Mouse (Mus musculus): Measurements from ENCODE around the gene Pcgf3. TPM values are rescaled to one million over a fixed set of nuclear protein-coding genes. Genes with fewer than 3 reads are reported as not detected.

Pcgf3 gene
- polyA plus RNA-seq, 1 experiment from 2014 or later, result 15.3 TPM

GRCm38 (mm10) chr5:108520153-108520552, 59.1 kb downstream of the Pcgf3 start:
- Histone ChIP-seq H3K27me3 (replicated peaks) (no peaks in the 10 kb centered on the region), H3K9ac (no peak overlapping the region), H3K9me3 (no peaks in the 10 kb centered on the region), H3K4me1 (no peaks in the 10 kb centered on the region), H3K4me2 (no peak overlapping the region), H3K36me3 (no peaks in the 10 kb centered on the region), H3K4me3 (no peak overlapping the region), H3K27ac (replicated peaks) (no peak overlapping the region)
- 73% methylated on average over 7 of the region's 7 CpGs for WGBS
- ATAC-seq (ENCODE audit: extremely low read depth, insufficient number of reproducible peaks, low FRiP score, low TSS enrichment), result no peak

- Histone ChIP-seq H3K4me2 (no peak overlapping the region), H3K4me3 (no peak overlapping the region), H3K27ac (replicated peaks) (no peak overlapping the region), H3K27me3 (replicated peaks) (no peaks in the 10 kb centered on the region), H3K9me3 (no peaks in the 10 kb centered on the region), H3K9ac (no peak overlapping the region), H3K36me3 (no peaks in the 10 kb centered on the region), H3K4me1 (no peaks in the 10 kb centered on the region)
- 60% methylated on average over 2 of the region's 2 CpGs for WGBS
- ATAC-seq (ENCODE audit: extremely low read depth, insufficient number of reproducible peaks, low FRiP score, low TSS enrichment), result no peak
Measured at GRCm38 (mm10) chr5:108521016-108521415, 60.0 kb downstream of the Pcgf3 start.

GRCm38 (mm10) chr5:108521896-108522295, 60.9 kb downstream of the Pcgf3 start:
- Histone ChIP-seq H3K4me1 (no peaks in the 10 kb centered on the region), H3K4me3 (no peak overlapping the region), H3K36me3 (no peaks in the 10 kb centered on the region), H3K9ac (no peak overlapping the region), H3K9me3 (no peaks in the 10 kb centered on the region), H3K4me2 (no peak overlapping the region), H3K27ac (replicated peaks) (no peak overlapping the region), H3K27me3 (replicated peaks) (no peaks in the 10 kb centered on the region)
- 61% methylated on average over 3 of the region's 3 CpGs for WGBS
- ATAC-seq (ENCODE audit: extremely low read depth, insufficient number of reproducible peaks, low FRiP score, low TSS enrichment), result no peak

- WGBS, result 72% methylated on average over 3 of the region's 3 CpGs
Measured at GRCm38 (mm10) chr5:108522597-108522996, 61.6 kb downstream of the Pcgf3 start.

DNA sequence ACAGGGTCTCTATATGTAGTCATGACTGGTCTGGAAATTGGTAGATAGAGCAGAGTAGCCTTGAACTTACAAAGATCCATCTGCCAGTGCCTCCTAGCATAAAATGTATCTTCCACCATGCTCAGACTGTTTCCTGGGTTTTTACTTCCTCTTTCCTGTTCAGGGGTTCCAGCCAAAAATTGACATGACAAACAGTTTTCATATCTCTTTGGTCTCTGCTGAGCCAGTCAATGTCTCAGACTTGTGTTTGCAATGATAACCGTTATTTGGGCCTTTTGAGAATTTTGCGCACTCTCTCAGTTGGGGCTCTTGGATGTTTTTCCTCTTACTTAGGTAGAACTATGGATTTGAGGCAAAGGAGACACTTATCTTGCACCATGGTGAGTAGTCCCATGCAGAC, 73.2 kb downstream of the Pcgf3 start:
- Histone ChIP-seq H3K9ac (no peak overlapping the region), H3K4me2 (no peak overlapping the region), H3K36me3 (no peaks in the 10 kb centered on the region), H3K27ac (replicated peaks) (no peak overlapping the region), H3K4me1 (no peaks in the 10 kb centered on the region), H3K9me3 (peaks cover 13% of the 10 kb centered on the region; the same call in 1 of the 2 replicates), H3K27me3 (replicated peaks) (no peaks in the 10 kb centered on the region), H3K4me3 (no peak overlapping the region)
- 90% methylated on average over 2 of the region's 2 CpGs for WGBS
- no peak for ATAC-seq (ENCODE audit: extremely low read depth, insufficient number of reproducible peaks, low FRiP score, low TSS enrichment)

More at GRCm38 (mm10) chr5:108522597-108522996, 61.6 kb downstream of the Pcgf3 start:
- no peaks in the 10 kb centered on the region for H3K9me3 ChIP-seq
- H3K4me2 ChIP-seq, result no peak overlapping the region
- no peaks in the 10 kb centered on the region for H3K27me3 ChIP-seq (replicated peaks)
- no peak overlapping the region for H3K9ac ChIP-seq
- no peak for ATAC-seq (ENCODE audit: extremely low read depth, insufficient number of reproducible peaks, low FRiP score, low TSS enrichment)
- no peaks in the 10 kb centered on the region for H3K36me3 ChIP-seq
- no peak overlapping the region for H3K4me3 ChIP-seq
- H3K4me1 ChIP-seq, result no peaks in the 10 kb centered on the region
- no peak overlapping the region for H3K27ac ChIP-seq (replicated peaks)

DNA sequence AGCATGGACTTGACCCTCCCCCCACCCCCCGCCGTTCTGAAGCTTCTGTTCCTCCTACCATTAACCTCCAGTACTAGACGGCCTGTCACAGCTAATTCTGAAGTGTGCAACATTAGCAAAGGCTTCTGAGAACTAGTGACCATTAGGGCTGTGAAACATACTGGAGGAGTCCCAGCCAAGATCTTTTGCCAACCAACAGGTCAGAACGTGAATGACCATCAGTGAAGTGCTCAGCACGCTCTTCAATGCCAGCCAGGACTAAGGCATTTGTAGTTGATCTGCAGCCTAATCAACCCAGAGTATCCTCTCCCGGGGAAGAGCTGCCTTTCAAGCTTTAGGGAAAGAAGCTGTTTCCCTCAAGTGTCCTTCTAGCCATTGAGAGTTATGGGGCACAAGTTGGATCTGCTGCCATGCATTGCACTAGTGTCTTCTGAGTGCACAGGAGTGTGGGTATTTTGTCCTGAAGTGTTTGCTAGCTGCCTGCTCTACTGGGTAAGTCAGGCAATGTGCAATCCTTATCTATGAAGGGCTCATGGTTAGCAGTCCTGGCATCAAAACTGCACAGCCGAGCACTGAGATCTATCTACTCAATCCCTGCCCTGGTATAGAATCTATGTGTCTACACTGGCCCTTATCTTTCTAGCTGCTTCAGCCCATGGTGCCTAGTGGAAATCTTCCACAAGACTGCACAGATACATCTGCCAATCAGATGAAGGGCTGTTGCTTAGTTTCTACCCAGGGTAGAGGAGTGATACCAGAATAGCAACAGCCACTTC, 82.7 kb downstream of the Pcgf3 start:
- ATAC-seq (ENCODE audit: extremely low read depth, insufficient number of reproducible peaks, low FRiP score, low TSS enrichment), result no peak

GRCm38 (mm10) chr5:108547636-108548035, 86.6 kb downstream of the Pcgf3 start:
- H3K4me3 ChIP-seq, result no peak overlapping the region
- H3K4me1 ChIP-seq, result peaks cover 13% of the 10 kb centered on the region
- peaks cover 55% of the 10 kb centered on the region for H3K27me3 ChIP-seq (replicated peaks)
- H3K36me3 ChIP-seq, result no peaks in the 10 kb centered on the region
- no peak for ATAC-seq (ENCODE audit: extremely low read depth, insufficient number of reproducible peaks, low FRiP score, low TSS enrichment)
- H3K27ac ChIP-seq (replicated peaks), result no peak overlapping the region
- no peak overlapping the region for H3K4me2 ChIP-seq
- WGBS, result 82% methylated on average over 5 of the region's 5 CpGs
- no peak overlapping the region for H3K9ac ChIP-seq
- H3K9me3 ChIP-seq, result no peaks in the 10 kb centered on the region

More for the DNA sequence above, 82.7 kb downstream of the Pcgf3 start:
- WGBS, result 59% methylated on average over 7 of the region's 7 CpGs
- Histone ChIP-seq H3K27ac (replicated peaks) (no peak overlapping the region), H3K4me3 (no peak overlapping the region), H3K4me2 (no peak overlapping the region), H3K27me3 (replicated peaks) (peaks cover 16% of the 10 kb centered on the region), H3K36me3 (no peaks in the 10 kb centered on the region), H3K4me1 (no peaks in the 10 kb centered on the region), H3K9ac (no peak overlapping the region), H3K9me3 (no peaks in the 10 kb centered on the region)

DNA sequence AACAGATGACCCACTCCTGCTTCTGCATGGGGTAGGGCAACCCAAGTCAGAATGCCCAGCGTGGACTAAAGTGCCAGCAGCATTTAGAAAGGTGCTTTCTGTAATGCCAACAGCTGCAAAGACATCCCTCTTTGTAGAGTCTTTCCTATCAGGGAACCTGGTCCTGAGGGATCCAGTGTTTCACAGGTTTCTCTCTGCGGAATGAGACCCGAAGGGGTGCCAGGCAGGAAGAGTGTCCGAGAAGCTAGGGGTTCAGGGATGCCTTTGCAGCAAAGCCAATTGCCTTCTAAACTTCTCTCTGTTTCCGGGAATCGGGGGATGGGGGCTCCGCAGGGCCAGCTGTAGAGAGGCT, 88.1 kb downstream of the Pcgf3 start:
- 11% methylated on average over 7 of the region's 7 CpGs for WGBS
- no peak overlapping the region for H3K27ac ChIP-seq (replicated peaks)
- H3K27me3 ChIP-seq (replicated peaks), result peaks cover 58% of the 10 kb centered on the region
- peak overlapping the region; percentile 75 for H3K4me2 ChIP-seq
- H3K36me3 ChIP-seq, result no peaks in the 10 kb centered on the region
- H3K9ac ChIP-seq, result no peak overlapping the region
- no peak for ATAC-seq (ENCODE audit: extremely low read depth, insufficient number of reproducible peaks, low FRiP score, low TSS enrichment)
- H3K4me3 ChIP-seq, result peak overlapping the region; percentile 46
- peaks cover 13% of the 10 kb centered on the region for H3K4me1 ChIP-seq
- H3K9me3 ChIP-seq, result no peaks in the 10 kb centered on the region

DNA sequence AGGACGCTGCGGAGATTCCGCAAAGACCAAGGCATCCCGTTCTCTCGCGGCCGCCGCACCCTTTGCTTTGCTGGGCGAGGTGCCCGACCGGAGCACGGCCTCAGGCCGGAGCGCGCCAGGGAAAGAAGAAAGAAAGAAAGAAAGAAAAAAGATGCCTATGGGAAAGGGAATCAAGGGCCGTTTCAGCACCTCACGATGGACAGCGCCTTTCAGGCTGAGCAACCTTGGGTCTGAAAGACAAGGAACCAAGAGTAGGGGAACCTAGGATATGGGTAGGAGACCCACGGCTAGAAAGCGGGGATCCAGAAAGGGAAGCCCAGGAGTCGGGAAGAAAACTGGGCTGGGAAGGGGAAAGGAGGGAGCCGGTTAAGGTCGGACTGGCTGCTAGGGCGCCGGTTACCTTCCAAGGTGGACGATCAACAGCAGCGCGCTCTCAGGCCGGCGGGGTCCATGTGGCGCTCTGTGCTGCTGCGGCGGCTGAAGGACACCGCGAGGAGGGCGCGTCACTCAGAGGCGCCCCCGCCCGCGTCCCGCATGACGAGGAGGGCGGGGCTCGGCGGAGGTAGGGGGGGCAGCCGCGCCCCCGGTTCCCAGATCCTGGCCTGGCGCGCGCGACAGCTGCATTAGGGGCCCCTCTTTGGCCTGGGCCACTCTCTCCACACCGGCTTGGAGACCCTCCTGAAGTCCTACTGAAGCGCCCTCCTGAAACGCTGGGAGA, 88.6 kb downstream of the Pcgf3 start, which contains the start of gene Cplx1:
Gene Cplx1, minus strand, starts transcription at position 536 of the 718 bp plus-strand sequence.
- Histone ChIP-seq H3K4me2 (peak within 1 kb of the TSS; percentile 75), H3K9ac (no peak within 1 kb of the TSS), H3K4me3 (peak within 1 kb of the TSS; percentile 46), H3K27ac (replicated peaks) (no peak within 1 kb of the TSS), H3K27me3 (replicated peaks) (peaks cover 58% of the 10 kb centered on the region), H3K9me3 (no peaks in the 10 kb centered on the region), H3K36me3 (no peaks in the 10 kb centered on the region), H3K4me1 (peaks cover 13% of the 10 kb centered on the region)
- under 1% methylated on average over 56 of the region's 56 CpGs for WGBS
- ATAC-seq (ENCODE audit: extremely low read depth, insufficient number of reproducible peaks, low FRiP score, low TSS enrichment), result peak; percentile 39

- WGBS, result 2% methylated on average over 16 of the region's 16 CpGs
- Histone ChIP-seq H3K4me1 (peaks cover 13% of the 10 kb centered on the region), H3K4me2 (peak overlapping the region; percentile 75), H3K27ac (replicated peaks) (no peak overlapping the region), H3K4me3 (peak overlapping the region; percentile 46), H3K36me3 (no peaks in the 10 kb centered on the region), H3K27me3 (replicated peaks) (peaks cover 62% of the 10 kb centered on the region), H3K9me3 (no peaks in the 10 kb centered on the region), H3K9ac (no peak overlapping the region)
- no peak for ATAC-seq (ENCODE audit: extremely low read depth, insufficient number of reproducible peaks, low FRiP score, low TSS enrichment)
Measured at GRCm38 (mm10) chr5:108550207-108550594, 89.2 kb downstream of the Pcgf3 start.

- ATAC-seq (ENCODE audit: extremely low read depth, insufficient number of reproducible peaks, low FRiP score, low TSS enrichment), result no peak
- WGBS, result 54% methylated on average over 1 of the region's 1 CpGs
Measured at GRCm38 (mm10) chr5:108554041-108554440, 93.0 kb downstream of the Pcgf3 start.

More at GRCm38 (mm10) chr5:108554041-108554440, 93.0 kb downstream of the Pcgf3 start:
- Histone ChIP-seq H3K9ac (no peak overlapping the region), H3K27me3 (replicated peaks) (peaks cover 53% of the 10 kb centered on the region), H3K4me3 (no peak overlapping the region), H3K4me2 (no peak overlapping the region), H3K27ac (replicated peaks) (no peak overlapping the region), H3K9me3 (no peaks in the 10 kb centered on the region), H3K4me1 (peaks cover 13% of the 10 kb centered on the region), H3K36me3 (no peaks in the 10 kb centered on the region)
